Mouse (Mus musculus) lung, postnatal 0 days (tissue): ENCODE measurements at regions not wholly inside any gene's neighbourhood (a gene's known extent, or its start where the extent isn't known, plus 50 kb on each side); places are given as distances from the start of the nearest gene placed in this dataset.

Experiments
- ATAC-seq: fragments of 200-750 bp; cut with Nextera tagmentation; 2 replicates; pipeline ENCODE4 v1.8.0; 2017; ENCODE audit warnings: moderate library complexity
- DNase-seq: peaks from one replicate; pipeline ENCODE4 v3.0.0-alpha.2; 2016; ENCODE audit warnings: low spot score
- H3K27ac ChIP-seq: fragments of 300-500 bp; sonication (generic); 2 replicates; pipeline ENCODE4 v1.5.1; 2014; ENCODE audit warnings: antibody characterized with exemption, mild to moderate bottlenecking, low read length, mixed read lengths
- H3K27me3 ChIP-seq: fragments of 300-500 bp; sonication (generic); replicated peaks from 2 replicates; pipeline ENCODE4 v1.6.1; 2014; ENCODE audit warnings: low read length, mixed read lengths; ENCODE audit not compliant: insufficient read depth
- H3K36me3 ChIP-seq: fragments of 300-500 bp; sonication (generic); 2 replicates; pipeline ENCODE4 v1.6.1; 2014; ENCODE audit warnings: low read length, mixed read lengths; ENCODE audit not compliant: insufficient read depth
- H3K4me1 ChIP-seq: fragments of 300-500 bp; sonication (generic); 2 replicates; pipeline ENCODE4 v1.6.1; 2014; ENCODE audit warnings: antibody characterized with exemption, low read depth, low read length, mixed read lengths; ENCODE audit not compliant: insufficient read depth
- H3K4me2 ChIP-seq: fragments of 300-500 bp; sonication (generic); replicated peaks from 2 replicates; pipeline ENCODE4 v1.6.1; 2014; ENCODE audit warnings: low read depth, mild to moderate bottlenecking, low read length, moderate library complexity, mixed read lengths
- H3K4me3 ChIP-seq: fragments of 300-500 bp; sonication (generic); 2 replicates; pipeline ENCODE4 v1.5.1; 2014; ENCODE audit warnings: low read depth, low read length
- H3K9ac ChIP-seq: fragments of 300-500 bp; sonication (generic); replicated peaks from 2 replicates; pipeline ENCODE4 v1.6.1; 2014; ENCODE audit warnings: low read depth, mild to moderate bottlenecking
- H3K9me3 ChIP-seq: fragments of 300-500 bp; sonication (generic); 2 replicates; pipeline ENCODE4 v1.6.1; 2016; ENCODE audit warnings: low read length, mixed read lengths
- CTCF ChIP-seq: IDR thresholded peaks from 2 replicates; pipeline ENCODE4 v1.5.1; 2016; ENCODE audit warnings: antibody characterized with exemption, mild to moderate bottlenecking
- EP300 ChIP-seq: IDR thresholded peaks from 2 replicates; pipeline ENCODE4 v1.6.1; 2016; ENCODE audit warnings: antibody characterized with exemption, mild to moderate bottlenecking, control low read depth
- WGBS: fragments of 180-500 bp; shearing (Covaris S2); extraction: QIAGEN DNeasy Blood & Tissue Kit; methylation state at CpG from one replicate; pipeline ENCODE4 v1.1.7; 2014; 5-methylcytosine and 5-hydroxymethylcytosine counted together

DNA sequence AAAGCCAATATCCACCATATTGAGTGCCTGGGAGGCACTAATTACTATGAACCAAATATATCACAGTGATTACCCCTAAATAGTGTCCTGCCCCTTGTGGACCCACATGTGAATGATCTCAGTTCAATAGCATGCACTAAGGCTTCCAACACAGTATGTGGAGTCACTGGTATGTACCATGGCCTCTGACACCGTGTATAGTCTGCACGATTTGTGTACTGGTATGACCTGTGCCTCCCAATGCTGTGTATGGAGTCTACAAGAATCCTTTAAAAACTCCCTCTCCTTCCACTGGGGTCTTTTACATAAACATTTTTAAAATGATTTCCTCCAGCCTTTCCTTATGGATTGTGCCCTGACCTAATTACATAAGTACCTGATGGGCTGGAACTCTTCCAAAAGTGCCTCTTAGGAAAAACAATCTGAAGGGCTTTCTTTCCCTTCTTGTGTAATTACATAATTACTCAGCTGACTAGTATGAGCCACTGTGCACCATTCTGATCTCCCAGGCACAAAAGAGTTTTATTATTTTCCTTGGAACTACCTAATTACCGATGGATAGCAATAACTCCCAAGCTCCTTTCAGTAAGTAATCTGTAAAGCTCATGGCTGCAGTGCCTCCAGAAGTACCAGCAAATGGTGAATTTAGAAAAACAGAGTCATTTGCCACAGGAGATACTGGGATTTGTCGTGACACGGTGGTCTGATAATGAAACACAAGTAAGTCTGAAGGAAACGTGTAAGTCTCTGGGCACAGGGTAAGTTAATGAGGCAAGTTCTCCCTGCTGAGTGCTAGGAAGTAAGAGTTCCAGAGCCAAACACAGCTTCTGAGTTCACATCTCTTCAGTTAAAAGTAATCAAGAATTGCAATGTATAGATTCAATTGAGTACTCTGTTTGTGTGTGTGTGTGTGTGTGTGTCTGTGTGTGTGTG, 135.8 kb upstream of the Rarb start:
- DNase-seq (peak; percentile 69), ATAC-seq (peak; percentile 65)
- WGBS, result 38% methylated on average over 6 of the region's 6 CpGs
- no peaks in the 10 kb centered on the region for H3K27me3 ChIP-seq
- TF ChIP-seq CTCF, result no peak
- peak; percentile 50; the same call in 1 of the 2 replicates for TF ChIP-seq EP300
- H3K9ac ChIP-seq, result no peak overlapping the region
- H3K4me2 ChIP-seq, result peak overlapping the region; percentile 19
- peaks cover 8% of the 10 kb centered on the region; the same call in 1 of the 2 replicates for H3K4me1 ChIP-seq
- H3K9me3 ChIP-seq, result no peaks in the 10 kb centered on the region
- no peak overlapping the region for H3K4me3 ChIP-seq
- H3K36me3 ChIP-seq, result no peaks in the 10 kb centered on the region
- peak overlapping the region; percentile 35; the same call in 1 of the 2 replicates for H3K27ac ChIP-seq

DNA sequence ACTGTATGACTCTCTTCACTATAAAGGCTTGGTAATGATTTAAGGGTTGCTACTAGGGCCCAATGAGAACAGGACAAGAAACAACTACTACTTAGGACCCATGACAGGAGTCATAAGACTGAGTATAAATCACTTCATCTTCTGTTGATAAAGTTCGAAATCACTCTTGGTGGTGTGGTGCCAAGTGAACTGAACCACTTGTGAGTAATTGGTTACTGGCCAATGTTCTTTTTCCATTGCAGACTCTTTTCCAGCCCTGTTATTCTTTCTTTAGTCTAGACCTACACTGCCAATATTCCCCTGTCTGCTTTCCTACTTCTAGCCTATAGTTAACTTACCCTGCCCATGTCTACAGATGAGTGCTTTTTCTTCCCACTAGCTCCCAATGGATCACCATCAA, 129.8 kb upstream of the Rarb start:
- Histone ChIP-seq H3K27ac (no peak overlapping the region), H3K4me3 (no peak overlapping the region), H3K4me1 (no peaks in the 10 kb centered on the region), H3K9me3 (no peaks in the 10 kb centered on the region), H3K36me3 (no peaks in the 10 kb centered on the region), H3K4me2 (no peak overlapping the region), H3K9ac (no peak overlapping the region), H3K27me3 (no peaks in the 10 kb centered on the region)
- DNase-seq, result no peak
- 50% methylated on average over 1 of the region's 1 CpGs for WGBS
- no peak for ATAC-seq
- TF ChIP-seq CTCF (no peak), EP300 (no peak)

DNA sequence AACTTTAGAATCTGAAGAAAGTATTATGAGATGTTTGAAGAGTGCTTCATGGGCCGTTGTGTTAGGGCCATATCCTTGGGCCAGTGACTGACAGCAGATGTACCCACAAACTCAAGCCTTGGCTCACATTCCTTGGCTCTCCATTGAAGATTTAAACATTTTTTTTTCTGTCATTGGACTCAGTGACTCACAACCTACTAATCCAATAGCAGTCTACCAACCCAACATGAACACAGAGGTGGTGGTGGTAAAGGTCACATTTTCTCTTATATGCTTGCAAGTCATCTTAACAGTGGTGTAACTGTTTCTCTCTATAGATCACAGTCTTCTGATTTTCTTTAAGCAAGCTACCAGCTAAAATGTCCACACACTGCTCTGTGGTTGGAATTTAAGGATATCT, 125.5 kb upstream of the Rarb start:
- no peak overlapping the region for H3K4me2 ChIP-seq
- DNase-seq (no peak), ATAC-seq (no peak)
- H3K9ac ChIP-seq, result no peak overlapping the region
- H3K9me3 ChIP-seq, result no peaks in the 10 kb centered on the region
- 33% methylated on average over 1 of the region's 1 CpGs for WGBS
- TF ChIP-seq CTCF, result no peak
- no peak for TF ChIP-seq EP300
- H3K4me3 ChIP-seq, result no peak overlapping the region
- no peaks in the 10 kb centered on the region for H3K36me3 ChIP-seq
- H3K27me3 ChIP-seq, result no peaks in the 10 kb centered on the region
- no peak overlapping the region for H3K27ac ChIP-seq
- no peaks in the 10 kb centered on the region for H3K4me1 ChIP-seq

DNA sequence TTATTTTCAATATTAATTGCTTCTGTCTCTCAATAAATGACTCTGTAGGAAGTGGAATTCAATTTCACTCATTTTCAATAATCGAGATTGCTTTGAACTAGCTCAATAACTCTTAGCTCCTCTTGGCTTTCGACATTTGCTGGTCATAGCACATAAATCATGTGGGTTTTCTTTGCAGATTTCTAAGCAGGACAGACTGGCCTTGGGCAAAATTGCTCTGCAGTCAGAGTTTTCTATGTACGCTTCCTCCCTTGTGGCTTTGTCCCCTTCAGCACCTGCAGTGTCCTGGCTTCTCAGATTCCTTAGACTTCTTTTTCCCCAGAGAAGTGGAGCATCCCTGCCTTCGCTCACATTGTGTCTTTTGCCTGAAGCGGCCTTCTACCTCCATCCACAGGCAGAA, 124.6 kb upstream of the Rarb start:
- Histone ChIP-seq H3K4me1 (no peaks in the 10 kb centered on the region), H3K4me3 (no peak overlapping the region), H3K36me3 (no peaks in the 10 kb centered on the region), H3K9ac (no peak overlapping the region), H3K9me3 (no peaks in the 10 kb centered on the region), H3K27ac (no peak overlapping the region), H3K27me3 (no peaks in the 10 kb centered on the region), H3K4me2 (no peak overlapping the region)
- DNase-seq, result no peak
- WGBS, result 75% methylated on average over 5 of the region's 5 CpGs
- no peak for ATAC-seq
- TF ChIP-seq CTCF, result no peak
- no peak for TF ChIP-seq EP300

- ATAC-seq, result no peak
- TF ChIP-seq EP300 (no peak), CTCF (no peak)
These were observed 108.2 kb upstream of the Rarb start for GRCm38 (mm10) chr14:16927136-16927535.

GRCm38 (mm10) chr14:16901534-16902147, 82.7 kb upstream of the Rarb start:
- Histone ChIP-seq H3K9ac (no peak overlapping the region), H3K36me3 (no peaks in the 10 kb centered on the region), H3K4me1 (no peaks in the 10 kb centered on the region), H3K27ac (no peak overlapping the region), H3K4me3 (no peak overlapping the region), H3K9me3 (no peaks in the 10 kb centered on the region), H3K4me2 (no peak overlapping the region), H3K27me3 (no peaks in the 10 kb centered on the region)
- ATAC-seq (no peak), DNase-seq (no peak)
- TF ChIP-seq EP300 (no peak), CTCF (no peak)
- 52% methylated on average over 9 of the region's 9 CpGs for WGBS

More at GRCm38 (mm10) chr14:16927136-16927535, 108.2 kb upstream of the Rarb start:
- Histone ChIP-seq H3K4me1 (no peaks in the 10 kb centered on the region), H3K4me2 (no peak overlapping the region), H3K4me3 (no peak overlapping the region), H3K9ac (no peak overlapping the region), H3K27me3 (no peaks in the 10 kb centered on the region), H3K27ac (no peak overlapping the region), H3K36me3 (no peaks in the 10 kb centered on the region), H3K9me3 (no peaks in the 10 kb centered on the region)
- 93% methylated on average over 2 of the region's 2 CpGs for WGBS
- DNase-seq, result no peak
